Mouse (Mus musculus): ENCODE results near the gene Fhl5. TPM values are rescaled to one million over a fixed set of nuclear protein-coding genes. Genes with fewer than 3 reads are reported as not detected.
"Not testable (repeated sequence)": the region's sequence is repeated elsewhere in the genome, so short reads cannot be mapped to it uniquely, and the experiment has no call there.

Gene Fhl5
- polyA plus RNA-seq (2015; fragmentation: Nextera tagmentation; extraction: Ambion mirVana), result 0.25 and 0.57 TPM in 2 replicates

DNA sequence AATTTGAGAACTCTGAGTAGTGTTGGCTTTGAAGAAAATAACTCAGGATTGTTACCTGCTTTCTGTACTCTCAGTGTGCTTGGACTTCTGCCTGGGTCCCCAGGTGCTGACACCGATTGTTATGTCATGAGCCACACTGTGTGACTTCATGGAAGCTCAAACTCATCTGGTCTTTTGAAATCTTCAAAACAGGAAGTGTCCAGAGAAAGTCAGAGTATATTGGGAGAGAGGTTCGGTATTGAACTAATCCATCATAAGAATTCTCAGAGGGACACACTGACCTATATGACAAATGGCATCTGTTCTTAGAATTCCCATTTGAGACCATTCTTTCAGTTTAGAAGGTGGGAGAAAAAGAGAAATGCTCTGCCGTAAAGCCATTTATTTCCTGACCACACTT is at the start of gene Fhl5:
Fhl5 (minus strand) TSS at position 101 of the 400 bp plus-strand sequence.
- Histone ChIP-seq H3K27ac (ENCODE audit: low read length) (no peak within 1 kb of the TSS), H3K4me3 (ENCODE audit: low read depth, low read length) (no peak within 1 kb of the TSS), H3K27me3 (replicated peaks; ENCODE audit: insufficient read depth, low read length) (no peaks in the 10 kb centered on the region), H3K4me1 (ENCODE audit: insufficient read depth, low read depth, low read length) (no peaks in the 10 kb centered on the region), H3K9me3 (ENCODE audit: low read length) (no peaks in the 10 kb centered on the region), H3K4me2 (replicated peaks; ENCODE audit: low read depth, low read length) (no peak within 1 kb of the TSS), H3K9ac (replicated peaks; ENCODE audit: low read depth) (no peak within 1 kb of the TSS), H3K36me3 (ENCODE audit: insufficient read depth, low read length) (no peaks in the 10 kb centered on the region)
- 72% methylated on average over 3 of the region's 3 CpGs for WGBS
- no peak for TF ChIP-seq EP300 (IDR thresholded peaks at IDR 0.05)
- TF ChIP-seq CTCF (IDR thresholded peaks at IDR 0.05), result no peak
- ATAC-seq, result no peak
- DNase-seq (ENCODE audit: low spot score), result no peak

DNA sequence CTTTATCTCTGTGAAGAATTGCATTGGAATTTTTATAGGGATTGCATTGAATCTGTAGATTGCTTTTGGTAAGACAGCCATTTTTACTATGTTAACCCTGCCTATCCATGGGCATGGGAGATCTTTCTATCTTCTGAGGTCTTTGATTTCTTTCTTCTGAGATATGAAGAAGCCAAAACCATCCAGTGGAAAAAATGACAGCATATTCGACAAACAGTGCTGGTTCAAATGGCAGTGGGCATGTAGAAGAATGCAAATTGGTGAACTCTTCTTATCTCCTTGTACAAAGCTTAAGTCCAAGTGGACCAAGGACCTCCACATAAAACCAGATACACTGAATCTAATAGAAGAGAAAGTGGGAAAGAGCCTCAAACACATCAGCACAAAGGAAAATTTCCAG is 42.3 kb upstream of the Fhl5 start:
- H3K9me3 ChIP-seq (ENCODE audit: low read length); H3K4me3 ChIP-seq (ENCODE audit: low read depth, low read length); H3K36me3 ChIP-seq (ENCODE audit: insufficient read depth, low read length); H3K9ac ChIP-seq (replicated peaks; ENCODE audit: low read depth); H3K4me1 ChIP-seq (ENCODE audit: insufficient read depth, low read depth, low read length); DNase-seq (ENCODE audit: low spot score); H3K27me3 ChIP-seq (replicated peaks; ENCODE audit: insufficient read depth, low read length); ATAC-seq; H3K4me2 ChIP-seq (replicated peaks; ENCODE audit: low read depth, low read length); H3K27ac ChIP-seq (ENCODE audit: low read length): not testable (repeated sequence)
- WGBS, result 82% methylated on average over 1 of the region's 1 CpGs

DNA sequence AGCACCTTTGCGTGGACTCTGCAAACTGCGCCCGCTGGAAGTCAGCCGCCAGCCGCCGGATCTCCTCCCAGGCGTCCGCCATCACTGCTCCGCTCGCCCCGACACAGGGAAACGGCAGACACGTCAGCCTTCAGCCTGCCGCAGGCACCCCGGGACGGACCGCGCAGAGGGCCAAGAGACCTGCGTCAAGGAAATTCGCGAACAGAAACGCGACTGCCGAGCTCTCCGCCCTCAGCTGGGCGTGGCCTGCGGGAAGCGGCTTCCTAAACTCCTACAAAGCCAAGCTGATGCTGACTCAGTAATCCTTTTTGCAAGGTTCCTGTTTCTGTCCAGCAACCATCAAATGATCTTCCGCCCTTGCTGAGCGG is 39.0 kb upstream of the Fhl5 start, which contains the start of gene Ufl1:
Ufl1 (minus strand) TSS at position 151 of the 368 bp plus-strand sequence.
- peak; percentile 96 for DNase-seq (ENCODE audit: low spot score)
- peak within 1 kb of the TSS; percentile 91 for H3K9ac ChIP-seq (replicated peaks; ENCODE audit: low read depth)
- H3K9me3 ChIP-seq (ENCODE audit: low read length), result no peaks in the 10 kb centered on the region
- ATAC-seq, result peak; percentile 99
- H3K4me2 ChIP-seq (replicated peaks; ENCODE audit: low read depth, low read length), result peak within 1 kb of the TSS; percentile 62
- no peaks in the 10 kb centered on the region for H3K4me1 ChIP-seq (ENCODE audit: insufficient read depth, low read depth, low read length)
- 0 out of 2 replicates have a peak, but pooled peaks cover 3% of the 10 kb centered on the region for H3K36me3 ChIP-seq (ENCODE audit: insufficient read depth, low read length)
- H3K27ac ChIP-seq (ENCODE audit: low read length), result peak within 1 kb of the TSS; percentile 97
- peak within 1 kb of the TSS; percentile 93 for H3K4me3 ChIP-seq (ENCODE audit: low read depth, low read length)
- TF ChIP-seq EP300 (IDR thresholded peaks at IDR 0.05) (no peak), CTCF (IDR thresholded peaks at IDR 0.05) (no peak; the same call in 1 of the 2 replicates)
- WGBS, result under 1% methylated on average over 30 of the region's 30 CpGs
- no peaks in the 10 kb centered on the region for H3K27me3 ChIP-seq (replicated peaks; ENCODE audit: insufficient read depth, low read length)

DNA sequence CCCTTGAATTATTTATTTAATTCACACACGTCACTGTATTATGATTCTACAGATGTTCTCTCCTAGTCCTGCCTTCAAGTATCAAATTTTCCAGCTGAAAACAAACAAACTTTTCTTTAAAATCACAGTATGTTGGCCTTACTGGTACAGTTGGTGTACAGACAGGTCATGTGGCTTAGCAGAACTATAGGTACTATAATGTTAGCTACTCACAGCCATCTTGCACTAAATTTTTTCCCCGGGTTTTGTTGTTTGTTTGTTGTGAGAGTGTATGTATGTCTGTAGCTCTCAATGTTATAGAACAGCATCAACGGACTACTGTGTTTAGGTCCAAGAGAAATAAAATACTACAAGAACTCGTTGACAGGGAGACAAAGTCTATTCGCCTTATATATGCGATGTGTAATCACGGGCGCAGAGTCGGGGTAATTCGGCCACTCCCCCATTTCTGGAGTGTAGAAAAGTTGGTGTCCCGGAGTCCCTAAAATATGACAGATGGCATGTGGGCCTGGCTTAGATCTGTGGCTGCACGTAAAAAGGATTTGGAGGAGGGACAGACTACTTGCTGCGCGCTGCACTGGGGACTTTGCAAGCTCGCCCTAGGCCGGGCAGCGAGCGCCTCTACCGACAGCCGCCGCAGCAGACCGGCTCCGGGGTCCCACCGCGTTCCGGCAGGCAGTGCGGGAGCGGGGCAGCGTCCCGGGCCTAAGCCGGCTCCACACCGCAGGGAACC is 38.4 kb upstream of the Fhl5 start:
- H3K9ac ChIP-seq (replicated peaks; ENCODE audit: low read depth), result peak overlapping the region; percentile 91
- H3K36me3 ChIP-seq (ENCODE audit: insufficient read depth, low read length), result 0 out of 2 replicates have a peak, but pooled peaks cover 3% of the 10 kb centered on the region
- DNase-seq (ENCODE audit: low spot score) (peak; percentile 84), ATAC-seq (peak; percentile 91)
- H3K9me3 ChIP-seq (ENCODE audit: low read length), result no peaks in the 10 kb centered on the region
- under 1% methylated on average over 32 of the region's 32 CpGs for WGBS
- H3K27me3 ChIP-seq (replicated peaks; ENCODE audit: insufficient read depth, low read length), result no peaks in the 10 kb centered on the region
- TF ChIP-seq EP300 (IDR thresholded peaks at IDR 0.05), result no peak
- peak; percentile 57 for TF ChIP-seq CTCF (IDR thresholded peaks at IDR 0.05)
- H3K27ac ChIP-seq (ENCODE audit: low read length), result peak overlapping the region; percentile 97
- H3K4me1 ChIP-seq (ENCODE audit: insufficient read depth, low read depth, low read length), result no peaks in the 10 kb centered on the region
- H3K4me2 ChIP-seq (replicated peaks; ENCODE audit: low read depth, low read length), result peak overlapping the region; percentile 62
- H3K4me3 ChIP-seq (ENCODE audit: low read depth, low read length), result peak overlapping the region; percentile 93

DNA sequence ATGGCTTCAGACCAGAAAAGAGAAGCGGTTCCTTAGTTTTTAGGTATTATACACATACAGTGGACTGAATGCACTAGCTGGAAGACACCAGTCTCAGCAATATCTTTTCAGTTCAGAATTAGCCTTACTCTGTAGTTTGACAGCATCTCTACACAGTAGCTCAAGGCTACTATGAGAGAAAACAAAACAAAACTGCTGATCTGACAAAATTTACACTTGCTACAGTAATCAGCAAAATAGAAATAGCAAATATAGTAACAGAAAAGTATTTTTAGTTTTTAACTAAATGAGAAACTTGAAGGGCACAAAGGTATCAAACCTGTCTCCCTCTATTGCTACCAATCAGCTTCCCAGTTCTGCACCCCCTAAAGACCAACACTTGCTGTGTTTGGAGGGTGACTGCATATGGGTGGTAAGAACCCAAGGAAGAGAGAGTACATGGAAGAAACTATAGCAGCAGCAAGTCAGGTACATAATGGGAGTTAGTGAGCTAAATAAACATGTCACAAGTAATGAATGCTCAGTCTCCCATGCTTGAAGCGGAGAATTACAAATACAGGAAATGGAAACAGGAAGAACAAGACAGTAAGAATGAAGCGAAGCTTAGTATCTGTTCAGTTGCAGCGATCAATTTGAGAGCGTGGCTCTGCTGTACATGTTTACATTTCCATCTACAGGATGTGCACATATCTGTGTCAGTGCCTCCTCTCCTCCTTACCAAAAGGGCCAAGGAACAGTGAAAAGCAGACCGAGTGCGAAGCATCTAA is 30.4 kb upstream of the Fhl5 start:
- Histone ChIP-seq H3K4me3 (ENCODE audit: low read depth, low read length) (no peak overlapping the region), H3K27me3 (replicated peaks; ENCODE audit: insufficient read depth, low read length) (no peaks in the 10 kb centered on the region), H3K9me3 (ENCODE audit: low read length) (no peaks in the 10 kb centered on the region), H3K27ac (ENCODE audit: low read length) (no peak overlapping the region), H3K4me1 (ENCODE audit: insufficient read depth, low read depth, low read length) (no peaks in the 10 kb centered on the region), H3K36me3 (ENCODE audit: insufficient read depth, low read length) (peaks cover 44% of the 10 kb centered on the region), H3K4me2 (replicated peaks; ENCODE audit: low read depth, low read length) (no peak overlapping the region), H3K9ac (replicated peaks; ENCODE audit: low read depth) (no peak overlapping the region)
- DNase-seq (ENCODE audit: low spot score), result no peak
- ATAC-seq, result no peak
- WGBS, result 64% methylated on average over 7 of the region's 7 CpGs
- no peak for TF ChIP-seq CTCF (IDR thresholded peaks at IDR 0.05)

DNA sequence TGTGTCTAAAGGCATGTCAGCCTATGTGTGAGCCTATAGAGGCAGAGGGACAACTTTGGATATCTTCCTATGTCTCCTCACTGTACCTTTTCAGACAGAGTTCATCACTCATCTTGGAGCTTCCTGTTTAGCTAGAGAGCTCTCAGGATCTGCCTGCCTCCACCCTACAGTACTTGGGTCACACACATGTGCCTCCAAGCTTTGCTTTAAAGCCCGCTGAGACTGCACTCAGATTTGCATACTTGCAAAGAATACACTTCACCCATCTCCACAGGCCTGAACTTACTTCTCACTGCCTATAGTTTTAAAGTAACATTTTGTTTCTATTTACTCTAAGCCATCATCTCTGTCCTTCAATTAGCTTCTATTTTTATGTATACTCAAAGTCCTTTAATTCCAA is 29.2 kb upstream of the Fhl5 start:
- 90% methylated on average over 1 of the region's 1 CpGs for WGBS
- no peak for ATAC-seq

More for the DNA sequence above, 29.2 kb upstream of the Fhl5 start:
- peaks cover 52% of the 10 kb centered on the region for H3K36me3 ChIP-seq (ENCODE audit: insufficient read depth, low read length)
- TF ChIP-seq EP300 (IDR thresholded peaks at IDR 0.05), result no peak
- no peak for TF ChIP-seq CTCF (IDR thresholded peaks at IDR 0.05)
- H3K4me2 ChIP-seq (replicated peaks; ENCODE audit: low read depth, low read length), result no peak overlapping the region
- no peak overlapping the region for H3K9ac ChIP-seq (replicated peaks; ENCODE audit: low read depth)
- no peak for DNase-seq (ENCODE audit: low spot score)
- no peak overlapping the region for H3K4me3 ChIP-seq (ENCODE audit: low read depth, low read length)
- no peak overlapping the region for H3K27ac ChIP-seq (ENCODE audit: low read length)
- no peaks in the 10 kb centered on the region for H3K9me3 ChIP-seq (ENCODE audit: low read length)
- no peaks in the 10 kb centered on the region for H3K4me1 ChIP-seq (ENCODE audit: insufficient read depth, low read depth, low read length)
- H3K27me3 ChIP-seq (replicated peaks; ENCODE audit: insufficient read depth, low read length), result no peaks in the 10 kb centered on the region
